ENCODE assay signal across 10 mouse cellular contexts in the genomic region with DNA sequence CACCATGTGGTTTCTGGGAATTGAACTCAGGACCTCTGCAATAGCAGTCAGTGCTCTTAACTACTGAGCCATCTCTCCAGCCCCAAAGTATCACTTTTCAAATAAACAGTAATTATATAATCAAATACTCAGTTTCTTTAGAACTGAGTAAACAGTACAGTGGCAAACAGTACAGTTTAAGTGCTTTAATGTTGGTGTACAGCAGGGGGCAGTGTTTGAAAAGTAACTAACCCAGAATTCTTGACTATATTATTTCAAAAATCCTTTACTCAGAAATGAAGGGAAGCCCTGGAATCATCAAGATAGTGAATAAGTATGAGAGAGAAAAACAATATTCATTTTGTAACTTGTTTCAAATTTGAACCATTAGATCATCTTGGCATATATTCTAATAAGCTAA. TPM values are rescaled to one million over a fixed set of nuclear protein-coding genes. Genes with fewer than 3 reads are reported as not detected.
A peak's percentile ranks its signal among the peaks of the same experiment; 100 is the strongest.
DNase-seq lines count a peak whose midpoint lies in the region; ATAC-seq and TF ChIP-seq lines count a peak whose summit lies in the region.
"Had no signal": no experiment of that assay in that cellular context is flagged by ENCODE, and none has a peak within 500 bp of the region (broad histone marks: within the 10 kb centered on the region; RNA-seq: fewer than 3 reads in every experiment).

No protein-coding gene starts in this region.

- H3K27me3 ChIP-seq in lung, postnatal 0 days (replicated peaks; ENCODE audit: insufficient read depth, low read length), result no peaks in the 10 kb centered on the region
- H3K27me3 ChIP-seq in neural tube, embryonic 15.5 days (replicated peaks), result no peaks in the 10 kb centered on the region
- H3K27me3 ChIP-seq: embryonic facial prominence, embryonic 13.5 days; neural tube, embryonic 12.5 days had no signal

- H3K4me2 ChIP-seq in lung, postnatal 0 days (replicated peaks; ENCODE audit: low read depth, low read length), result no peak overlapping the region
- no peak overlapping the region for H3K4me2 ChIP-seq in neural tube, embryonic 15.5 days
- H3K4me2 ChIP-seq: embryonic facial prominence, embryonic 13.5 days; neural tube, embryonic 12.5 days had no signal

- H3K27ac ChIP-seq in lung, postnatal 0 days (ENCODE audit: low read length), result no peak overlapping the region
- H3K27ac ChIP-seq in neural tube, embryonic 15.5 days (replicated peaks), result no peak overlapping the region
- H3K27ac ChIP-seq: embryonic facial prominence, embryonic 13.5 days; neural tube, embryonic 12.5 days had no signal

- peak; percentile 68 for TF ChIP-seq CTCF in lung, postnatal 0 days (IDR thresholded peaks at IDR 0.05)

- no peak overlapping the region for H3K4me3 ChIP-seq in lung, postnatal 0 days (ENCODE audit: low read depth, low read length)
- no peak overlapping the region for H3K4me3 ChIP-seq in neural tube, embryonic 15.5 days (replicated peaks)
- H3K4me3 ChIP-seq: embryonic facial prominence, embryonic 13.5 days; neural tube, embryonic 12.5 days had no signal

- TF ChIP-seq EP300 in lung, postnatal 0 days (IDR thresholded peaks at IDR 0.05), result no peak

- DNase-seq in cerebellum, adult 11 months, result peak; percentile 8
- no peak for DNase-seq in cerebellum, adult 11-12 months
- DNase-seq in layer of hippocampus, adult 11-12 months (ENCODE audit: low spot score), result peak; percentile 19
- no peak for DNase-seq in layer of hippocampus, adult 9-11 months
- DNase-seq in CD4-positive, CD25-positive, alpha-beta regulatory T cell, adult 2 months (ENCODE audit: low read depth, low spot score), result peak; percentile 64
- DNase-seq in lung, postnatal 0 days (ENCODE audit: low spot score), result peak; percentile 61

- H3K4me1 ChIP-seq in lung, postnatal 0 days (ENCODE audit: insufficient read depth, low read depth, low read length), result no peaks in the 10 kb centered on the region
- no peaks in the 10 kb centered on the region for H3K4me1 ChIP-seq in neural tube, embryonic 15.5 days
- H3K4me1 ChIP-seq: embryonic facial prominence, embryonic 13.5 days; neural tube, embryonic 12.5 days had no signal

- H3K9me3 ChIP-seq in lung, postnatal 0 days (ENCODE audit: low read length), result no peaks in the 10 kb centered on the region
- no peaks in the 10 kb centered on the region for H3K9me3 ChIP-seq in neural tube, embryonic 15.5 days (replicated peaks)
- H3K9me3 ChIP-seq: embryonic facial prominence, embryonic 13.5 days; neural tube, embryonic 12.5 days had no signal

- no peaks in the 10 kb centered on the region for H3K36me3 ChIP-seq in lung, postnatal 0 days (ENCODE audit: insufficient read depth, low read length)
- H3K36me3 ChIP-seq in neural tube, embryonic 15.5 days, result no peaks in the 10 kb centered on the region
- H3K36me3 ChIP-seq: embryonic facial prominence, embryonic 13.5 days; neural tube, embryonic 12.5 days had no signal

- no peak overlapping the region for H3K9ac ChIP-seq in lung, postnatal 0 days (replicated peaks; ENCODE audit: low read depth)
- no peak overlapping the region for H3K9ac ChIP-seq in neural tube, embryonic 15.5 days (replicated peaks)
- H3K9ac ChIP-seq: embryonic facial prominence, embryonic 13.5 days; neural tube, embryonic 12.5 days had no signal

- ATAC-seq in common myeloid progenitor, adult 5-6 weeks (replicated peaks; ENCODE audit: low read depth, poor library complexity, severe bottlenecking), result peak; percentile 73
- ATAC-seq in lung, postnatal 0 days, result no peak
- no peak for ATAC-seq in neural tube, embryonic 15.5 days (ENCODE audit: low FRiP score)

RNA-seq across cellular contexts. Expression of gene Spdya, which starts 9.8 kb away (rescaled TPM):
- total RNA-seq in common myeloid progenitor, adult 5-6 weeks (2017), result not detected in 2 replicates
- 0.42 and 0.46 TPM in 2 replicates for polyA plus RNA-seq in lung, postnatal 0 days (2015; fragmentation: Nextera tagmentation; extraction: Ambion mirVana)
- 1.1 and 1.3 TPM in 2 replicates for polyA plus RNA-seq in neural tube, embryonic 15.5 days (2015; fragmentation: Nextera tagmentation; extraction: Ambion mirVana)

RNA-seq across cellular contexts. Expression of gene Ndc80, which starts 35.0 kb away (rescaled TPM):
- total RNA-seq in common myeloid progenitor, adult 5-6 weeks (2017), result 90.5 and 91.4 TPM in 2 replicates
- 3.2 and 3.3 TPM in 2 replicates for polyA plus RNA-seq in lung, postnatal 0 days (2015; fragmentation: Nextera tagmentation; extraction: Ambion mirVana)
- 5.9 and 15.7 TPM in 2 replicates for polyA plus RNA-seq in neural tube, embryonic 15.5 days (2015; fragmentation: Nextera tagmentation; extraction: Ambion mirVana)

RNA-seq across cellular contexts. Expression of gene Wdr43, which starts 54.1 kb away (rescaled TPM):
- 344 and 391 TPM in 2 replicates for total RNA-seq in common myeloid progenitor, adult 5-6 weeks (2017)
- 20.6 and 22.3 TPM in 2 replicates for polyA plus RNA-seq in lung, postnatal 0 days (2015; fragmentation: Nextera tagmentation; extraction: Ambion mirVana)
- 38.0 and 52.0 TPM in 2 replicates for polyA plus RNA-seq in neural tube, embryonic 15.5 days (2015; fragmentation: Nextera tagmentation; extraction: Ambion mirVana)

Comparison
In these comparisons a context has a peak if more than half of its experiments do, and no peak if none do; other contexts are left out.
1. DNase-seq: peak in cerebellum, adult 11 months (single experiment), layer of hippocampus, adult 11-12 months (single experiment), CD4-positive, CD25-positive, alpha-beta regulatory T cell, adult 2 months (single experiment) and lung, postnatal 0 days (single experiment); none in cerebellum, adult 11-12 months (single experiment) and layer of hippocampus, adult 9-11 months (single experiment).